Mouse (Mus musculus): ENCODE data around the gene Slamf9.

Slamf9 gene

GRCm38 (mm10) chr1:172514551-172515268 is 39.6 kb downstream of the Slamf9 start:
- peak; percentile 60 for DNase-seq

GRCm38 (mm10) chr1:172515396-172515795 is 40.2 kb downstream of the Slamf9 start:
- DNase-seq: peak; percentile 58

- DNase-seq: no peak
These were observed 42.9 kb downstream of the Slamf9 start for GRCm38 (mm10) chr1:172518013-172518412.

GRCm38 (mm10) chr1:172519644-172520043 is 44.5 kb downstream of the Slamf9 start:
- no peak for DNase-seq

- peak; percentile 93 for DNase-seq
These were observed 45.6 kb downstream of the Slamf9 start, which contains the start of gene Cfap45 for GRCm38 (mm10) chr1:172520576-172521440. Gene Cfap45 (plus strand): TSS chr1:172520801.

- DNase-seq: no peak
These were observed 47.4 kb downstream of the Slamf9 start for GRCm38 (mm10) chr1:172522524-172522923.

- peak; percentile 40 for DNase-seq
These were observed 48.5 kb downstream of the Slamf9 start for GRCm38 (mm10) chr1:172523699-172524101.

GRCm38 (mm10) chr1:172525027-172525764 is 50.0 kb downstream of the Slamf9 start:
- peak; percentile 65 for DNase-seq

- no peak for DNase-seq
These were observed 50.8 kb downstream of the Slamf9 start for GRCm38 (mm10) chr1:172525971-172526370.

- peak; percentile 49 for DNase-seq
These were observed 51.4 kb downstream of the Slamf9 start for GRCm38 (mm10) chr1:172526380-172527081.

- DNase-seq: no peak
These were observed 52.3 kb downstream of the Slamf9 start for GRCm38 (mm10) chr1:172527431-172527830.

All from kidney, postnatal 14 days (tissue).